Mouse (Mus musculus): ENCODE data around the gene Asna1.

DNA sequence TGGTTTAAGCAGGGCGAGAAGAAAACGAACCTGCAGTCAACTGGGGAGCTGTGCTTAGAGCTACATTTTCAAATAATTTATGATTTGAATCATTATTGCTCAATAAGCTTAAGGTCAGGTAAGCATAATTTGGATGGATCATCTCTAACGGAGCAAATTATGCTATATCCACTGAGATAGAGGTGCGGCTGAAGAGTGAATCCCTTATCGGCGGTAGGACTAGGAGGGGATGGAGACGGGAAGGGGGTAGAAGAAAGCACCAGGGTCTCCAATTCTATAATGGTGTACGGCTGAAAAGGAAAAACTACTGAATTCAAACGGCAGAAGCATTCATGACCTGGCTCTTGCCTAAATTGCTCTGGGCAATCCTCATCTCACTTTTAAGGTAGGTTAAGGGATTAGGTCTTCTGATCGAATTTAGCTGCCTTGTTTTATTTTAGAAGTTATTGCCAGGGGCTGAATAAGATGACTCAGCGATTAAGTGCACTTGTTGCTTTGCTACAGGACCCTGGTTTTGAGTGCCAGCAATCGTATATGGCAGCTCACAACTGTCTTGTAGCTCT lies 10.2 kb upstream of the Asna1 start:
- TF ChIP-seq CTCF (conservative IDR thresholded peaks at IDR 0.05; ENCODE audit: insufficient read depth, insufficient read length, low read depth, low read length) (no peak), POLR2A (IDR thresholded peaks at IDR 0.05; ENCODE audit: low read depth, low read length) (no peak)
